Mouse (Mus musculus) gastrocnemius, postnatal 36 days (tissue): ENCODE results near the gene Ctf2. TPM values are rescaled to one million over a fixed set of nuclear protein-coding genes. Genes with fewer than 3 reads are reported as not detected.
"Not testable (repeated sequence)": the region's sequence is repeated elsewhere in the genome, so short reads cannot be mapped to it uniquely, and the experiment has no call there.

Experiments
- DNase-seq, 2 experiments: peaks; one replicate each; pipeline ENCODE4 v3.0.0; 2022
- intact Hi-C: fragments of 180-260 bp; cut with DNase I; formaldehyde crosslinking; loops from one replicate; pipeline ENCODE4 v1.15.1; 2025
- long read RNA-seq, 2 experiments: library from polyadenylated mRNA; stranded (forward); transcript quantifications; one replicate each; pipeline ENCODE4 v2.0.0; 2021
- total RNA-seq, 2 experiments: library from RNA; stranded (reverse); gene quantifications; 2 replicates each; pipeline ENCODE4 v1.2.3; 2021

Gene Ctf2
- total RNA-seq = not detected
- long read RNA-seq, experiment 1, partial matches to known transcripts = 0 of 1 reads
- long read RNA-seq, experiment 1, other reads (novel, unspliced or antisense) = 1 of 1 reads
- long read RNA-seq, experiment 2 = 0 reads

- DNase-seq, intact Hi-C loops: not testable (repeated sequence)
Measured at GRCm38 (mm10) chr7:127732066-127732465, at the start of gene Ctf2. TSS of gene Ctf2 (minus strand) at chr7:127732166.

DNA sequence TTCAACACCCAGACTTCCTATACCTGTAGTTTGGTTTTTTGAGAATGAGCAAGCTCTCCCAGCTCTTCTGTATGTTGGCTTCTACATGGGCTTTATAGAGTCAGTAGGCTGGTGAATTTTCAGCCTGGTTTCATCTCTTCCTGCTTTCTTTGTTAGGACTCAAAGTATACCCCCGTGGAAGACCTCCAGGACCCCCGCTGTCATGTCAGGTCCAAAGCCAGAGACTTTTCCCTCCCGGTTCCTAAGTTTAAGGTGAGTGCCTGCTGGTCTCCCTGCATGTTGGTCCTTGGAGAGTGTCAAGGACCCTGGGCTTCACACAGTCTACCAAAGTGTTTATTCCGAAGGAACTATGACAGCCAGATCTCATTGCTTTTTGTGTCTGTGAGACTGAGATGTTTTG lies 46.4 kb upstream of the Ctf2 start:
- no peak for DNase-seq
- intact Hi-C loops = no loop called here

GRCm38 (mm10) chr7:127777474-127778266 lies 45.7 kb upstream of the Ctf2 start:
- intact Hi-C loops = no loop called here
- DNase-seq = no peak

DNA sequence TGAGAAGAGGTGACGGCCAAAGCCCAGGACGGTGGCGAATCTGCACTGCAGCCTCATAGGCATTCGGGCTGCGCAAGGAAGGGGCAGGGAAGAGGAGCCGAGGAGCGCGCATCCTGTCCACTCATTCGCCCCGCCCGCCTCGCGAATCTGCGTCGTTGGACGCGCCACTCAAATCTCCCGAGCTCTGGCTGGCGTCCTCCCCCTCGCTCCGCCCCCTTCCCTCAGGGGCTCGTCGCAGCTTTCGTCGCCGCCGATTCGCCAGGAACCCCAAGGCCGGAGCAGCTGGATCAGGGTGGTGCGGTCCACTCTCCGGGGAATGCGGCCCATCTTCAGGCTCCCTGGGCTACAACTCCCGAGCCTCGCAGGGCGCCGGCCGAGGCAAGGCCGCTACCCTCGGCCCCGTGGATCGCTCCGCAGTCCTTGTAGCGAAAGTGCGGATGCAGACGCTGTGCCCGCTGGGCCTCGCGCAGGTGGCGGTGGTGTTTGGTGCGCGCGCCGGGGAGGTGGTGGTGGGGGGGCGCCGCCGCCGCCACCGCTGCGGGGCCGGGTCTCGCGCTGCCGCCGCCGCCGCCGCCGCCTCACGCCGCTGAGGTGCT lies 45.0 kb upstream of the Ctf2 start:
- peak; percentile 96 for DNase-seq
- intact Hi-C loops = no loop called here

DNA sequence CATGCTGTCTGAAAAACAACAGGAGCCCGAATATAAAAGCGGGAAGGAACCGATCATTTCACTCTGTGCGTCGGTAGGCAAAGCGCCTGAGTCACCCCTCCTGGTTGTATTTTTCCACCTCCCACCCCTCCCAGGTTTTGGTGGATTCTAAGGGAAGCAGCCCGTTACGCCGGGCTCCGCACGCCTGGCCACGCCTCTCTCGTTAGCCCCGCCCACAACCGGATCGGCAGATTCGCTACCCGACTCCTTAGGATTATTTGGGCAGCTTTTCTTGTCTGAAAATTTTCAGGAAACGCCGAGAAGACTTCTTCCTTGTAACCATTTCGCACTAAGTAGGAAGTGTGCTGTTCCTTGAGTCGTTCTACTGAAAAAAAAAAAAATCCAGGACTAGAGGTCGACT lies 44.5 kb upstream of the Ctf2 start, which contains the start of gene Setd1a:
Gene Setd1a (plus strand): TSS at position 245 of the 400 bp plus-strand sequence.
- DNase-seq = peak; percentile 78 to 88
- intact Hi-C loops = no loop called here

- intact Hi-C loops, DNase-seq: not testable (repeated sequence)
Measured at GRCm38 (mm10) chr7:127775837-127776236, 43.9 kb upstream of the Ctf2 start.

GRCm38 (mm10) chr7:127773664-127774384 lies 41.9 kb upstream of the Ctf2 start:
- intact Hi-C loops = no loop called here
- peak; percentile 57 to 67 for DNase-seq

GRCm38 (mm10) chr7:127772557-127772956 lies 40.6 kb upstream of the Ctf2 start:
- intact Hi-C loops = no loop called here
- no peak for DNase-seq

DNA sequence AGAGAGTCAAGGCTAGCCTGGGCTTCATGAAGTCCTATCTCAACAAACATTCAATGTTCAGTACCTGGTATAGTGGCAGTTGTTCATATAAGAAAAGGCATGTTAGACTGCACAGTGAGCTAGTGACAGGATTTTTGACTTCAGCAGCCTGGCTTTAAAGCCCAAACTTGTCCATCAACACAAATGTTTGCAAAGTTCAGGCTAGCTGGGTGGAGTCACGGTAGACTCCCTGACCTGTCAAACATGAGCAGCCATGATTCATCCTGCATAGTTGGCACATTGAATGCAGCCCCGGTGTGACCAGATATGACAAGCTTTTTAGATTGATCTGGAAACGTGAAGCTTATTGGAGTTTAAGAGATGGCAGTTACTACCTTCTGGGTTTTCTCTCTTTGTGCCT lies 40.1 kb upstream of the Ctf2 start:
- DNase-seq = no peak
- intact Hi-C loops = no loop called here

GRCm38 (mm10) chr7:127771262-127771661 lies 39.3 kb upstream of the Ctf2 start:
- no peak for DNase-seq
- intact Hi-C loops = no loop called here

DNA sequence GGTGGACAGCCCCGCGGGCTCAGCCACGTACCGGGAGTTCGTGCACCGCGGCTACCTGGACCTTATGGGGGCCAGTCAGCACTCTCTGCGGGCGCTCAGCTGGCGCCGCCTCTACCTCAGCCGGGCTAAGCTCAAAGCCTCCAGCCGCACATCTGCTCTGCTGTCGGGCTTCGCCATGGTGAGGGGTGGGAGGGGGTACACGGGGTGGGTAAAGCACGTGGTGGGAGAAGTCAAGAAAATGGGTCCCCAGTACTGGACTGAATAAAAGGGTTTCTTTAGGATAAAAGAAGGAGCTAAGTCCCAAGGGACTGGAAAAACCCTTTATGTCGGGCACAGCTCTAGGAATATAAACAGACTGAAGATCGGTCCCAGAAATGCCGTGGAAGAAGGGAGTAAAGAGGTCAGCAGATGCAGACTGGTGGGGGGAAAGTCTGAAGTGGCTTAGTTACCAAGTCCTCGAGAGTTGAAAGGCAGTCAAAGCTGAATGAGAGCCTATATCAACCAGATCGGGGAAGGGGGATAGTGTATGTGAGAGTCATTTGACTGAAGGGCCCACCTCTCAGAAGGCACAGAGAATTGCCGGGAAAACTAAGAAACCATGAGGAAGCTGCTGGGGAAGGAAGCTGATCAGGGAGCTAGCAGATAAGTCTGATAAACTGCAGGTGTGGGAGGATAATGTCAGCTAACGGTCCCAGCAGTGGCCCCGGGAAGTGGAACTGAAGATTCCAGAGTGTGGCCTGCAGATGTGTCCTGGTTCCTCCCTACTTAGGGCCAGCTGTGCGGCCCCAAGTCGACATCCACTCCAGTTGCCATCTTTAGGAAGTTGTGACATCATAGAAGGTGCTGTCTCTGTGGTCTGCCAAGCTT lies 38.3 kb upstream of the Ctf2 start:
- intact Hi-C loops = no loop called here
- DNase-seq = no peak

- intact Hi-C loops = no loop called here
- DNase-seq = peak; percentile 82 to 90
Measured at GRCm38 (mm10) chr7:127769651-127770038, 37.7 kb upstream of the Ctf2 start, which contains the start of gene Orai3. TSS of gene Orai3 (plus strand) at chr7:127769815.

GRCm38 (mm10) chr7:127768997-127769593 lies 37.1 kb upstream of the Ctf2 start:
- intact Hi-C loops = no loop called here
- DNase-seq = peak; percentile 91

DNA sequence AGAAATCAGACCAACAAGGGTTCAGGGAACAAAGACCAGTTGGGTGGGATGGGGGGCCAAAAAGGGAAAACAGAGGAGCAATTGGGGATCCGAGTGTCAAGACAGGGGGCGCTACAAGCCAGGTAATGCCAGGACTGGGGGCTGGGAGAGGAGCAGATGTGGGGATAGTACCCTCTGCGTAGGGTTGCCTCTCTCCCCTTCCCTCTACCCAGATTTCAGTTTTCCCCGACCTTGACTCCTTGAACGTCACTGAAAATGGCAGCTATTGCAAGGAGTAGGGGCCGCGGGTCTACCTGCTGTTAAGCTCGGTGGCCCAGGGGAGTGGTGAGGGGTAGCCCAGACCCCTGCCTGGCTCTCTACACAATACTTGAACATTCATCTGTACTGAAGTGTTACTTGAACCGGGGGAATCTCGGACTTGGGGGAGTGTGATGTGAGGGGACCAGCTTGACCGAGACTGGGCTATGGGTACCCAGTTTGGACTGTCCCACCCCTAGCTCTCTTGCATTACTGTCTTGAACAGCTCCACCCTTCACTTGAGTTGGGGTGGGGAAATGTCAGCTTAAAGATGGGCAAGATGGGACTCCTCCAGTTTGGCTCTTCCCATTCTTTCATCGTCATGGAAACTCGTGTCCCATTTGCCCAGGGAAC lies 36.5 kb upstream of the Ctf2 start:
- intact Hi-C loops = no loop called here
- no peak for DNase-seq

GRCm38 (mm10) chr7:127767671-127768345 lies 35.8 kb upstream of the Ctf2 start:
- intact Hi-C loops = no loop called here
- no peak for DNase-seq

DNA sequence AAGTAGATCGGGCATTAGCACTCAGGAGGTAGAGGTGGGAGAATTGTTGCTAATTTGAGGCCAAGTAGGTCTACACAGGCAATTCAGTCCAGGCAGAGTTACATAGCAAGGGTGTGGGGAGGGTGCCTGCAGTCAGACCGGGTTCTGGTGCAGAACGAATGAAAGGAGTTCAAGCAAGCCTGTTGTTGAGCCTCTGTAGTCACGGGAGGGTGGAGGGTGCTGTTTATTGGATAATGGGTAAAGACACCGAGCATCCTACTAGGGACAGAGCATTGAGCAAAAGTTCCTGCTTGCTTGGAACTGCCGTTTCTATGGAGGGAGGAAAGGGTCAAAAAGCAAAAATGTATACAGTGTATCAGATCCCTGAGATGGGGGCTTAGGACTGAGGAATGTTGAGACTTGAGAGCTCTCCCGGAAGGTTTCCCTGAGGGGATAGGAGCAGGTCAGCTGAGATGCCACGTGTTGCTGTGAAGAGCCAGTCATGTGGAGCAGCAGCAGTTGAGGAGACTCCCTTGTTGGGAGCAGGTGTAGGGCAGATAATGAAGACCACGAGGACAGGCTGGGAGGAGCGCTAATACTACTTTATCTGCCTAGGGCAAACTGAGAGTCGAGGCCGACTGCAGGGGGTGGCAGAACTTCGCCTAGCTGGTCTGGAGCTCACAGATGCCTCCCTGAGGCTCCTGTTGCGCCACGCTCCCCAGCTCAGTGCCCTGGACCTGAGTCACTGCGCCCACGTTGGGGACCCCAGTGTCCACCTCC lies 35.1 kb upstream of the Ctf2 start:
- no peak for DNase-seq
- intact Hi-C loops = no loop called here

DNA sequence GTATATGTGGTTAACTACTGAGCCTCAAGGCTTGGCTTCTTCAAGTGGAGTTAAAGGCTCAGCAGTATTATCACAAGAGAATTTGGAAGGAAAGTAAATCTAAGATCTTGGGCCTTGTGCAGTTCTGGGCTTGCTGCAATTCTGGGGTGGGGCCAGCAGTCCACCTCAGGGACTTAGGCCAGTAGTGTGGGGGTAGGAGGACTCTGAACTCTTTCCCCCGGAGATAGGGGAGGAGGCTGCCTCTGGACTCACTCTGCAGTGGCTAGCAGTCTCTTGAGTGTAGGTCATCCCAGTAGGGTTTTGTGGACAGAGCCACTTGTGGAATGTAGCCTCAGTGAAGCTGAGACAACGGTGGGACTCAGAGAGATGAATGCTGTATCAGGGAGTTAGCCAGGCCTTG lies 33.8 kb upstream of the Ctf2 start:
- intact Hi-C loops = no loop called here

GRCm38 (mm10) chr7:127763642-127764041 lies 31.7 kb upstream of the Ctf2 start:
- intact Hi-C loops = no loop called here
- DNase-seq = no peak

More for the DNA sequence above, 33.8 kb upstream of the Ctf2 start:
- no peak for DNase-seq
